ENCODE assay signal across 11 mouse cellular contexts in the genomic region with DNA sequence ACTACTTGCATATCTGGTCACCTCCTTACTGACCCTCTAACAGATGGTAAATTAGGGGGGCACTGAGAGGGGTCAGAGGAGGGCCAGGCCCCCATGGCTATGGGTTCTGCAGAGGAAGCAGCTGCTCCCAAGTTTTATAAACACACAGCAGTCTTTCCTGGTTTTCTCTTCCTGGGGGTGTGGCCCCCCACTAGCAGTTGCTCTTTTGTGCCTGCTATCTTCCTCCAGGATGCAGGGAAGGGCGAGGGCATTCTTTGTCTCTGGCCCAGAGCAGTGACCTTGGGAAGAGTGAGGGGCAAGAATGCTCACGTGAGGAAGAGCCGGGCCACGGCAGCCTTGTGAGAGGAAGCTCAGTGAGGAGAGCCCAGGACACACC.
A peak's percentile ranks its signal among the peaks of the same experiment; 100 is the strongest.
DNase-seq lines count a peak whose midpoint lies in the region; ATAC-seq lines count a peak whose summit lies in the region.
"Had no signal": no experiment of that assay in that cellular context is flagged by ENCODE, and none has a peak within 500 bp of the region (broad histone marks: within the 10 kb centered on the region; RNA-seq: fewer than 3 reads in every experiment).

No protein-coding gene starts in this region.

- H3K4me3 ChIP-seq in intestine, embryonic 15.5 days (replicated peaks) = no peak overlapping the region
- no peak overlapping the region for H3K4me3 ChIP-seq in lung, embryonic 15.5 days

- no peaks in the 10 kb centered on the region for H3K9me3 ChIP-seq in intestine, embryonic 15.5 days
- H3K9me3 ChIP-seq in lung, embryonic 15.5 days = no peaks in the 10 kb centered on the region

- no peak overlapping the region for H3K4me2 ChIP-seq in intestine, embryonic 15.5 days (replicated peaks)
- H3K4me2 ChIP-seq in lung, embryonic 15.5 days = no peak overlapping the region

- 0 out of 2 replicates have a peak overlapping the region, but pooled peaks have one; percentile 9 for H3K27ac ChIP-seq in intestine, embryonic 15.5 days
- H3K27ac ChIP-seq in lung, embryonic 15.5 days = peak overlapping the region; percentile 60; the same call in 1 of the 2 replicates
- H3K27ac ChIP-seq: liver, embryonic 14.5 days had no signal

- H3K36me3 ChIP-seq in intestine, embryonic 15.5 days = peaks cover 3% of the 10 kb centered on the region; the same call in 1 of the 2 replicates
- H3K36me3 ChIP-seq in lung, embryonic 15.5 days = peaks cover 65% of the 10 kb centered on the region

- H3K9ac ChIP-seq in intestine, embryonic 15.5 days = no peak overlapping the region
- H3K9ac ChIP-seq in lung, embryonic 15.5 days = no peak overlapping the region
- H3K9ac ChIP-seq: liver, embryonic 14.5 days had no signal

- no peaks in the 10 kb centered on the region for H3K27me3 ChIP-seq in intestine, embryonic 15.5 days (replicated peaks)
- no peaks in the 10 kb centered on the region for H3K27me3 ChIP-seq in lung, embryonic 15.5 days

- peak; percentile 52 for DNase-seq in heart, adult 8-10 months (ENCODE audit: low spot score)
- no peak for DNase-seq in heart, postnatal 14 days
- peak; percentile 58 for DNase-seq in adrenal gland, postnatal 14 days
- DNase-seq in layer of hippocampus, postnatal 10 days (ENCODE audit: low spot score in 2 of 2) = no peak
- DNase-seq in ovary, postnatal 10 days (ENCODE audit: low spot score) = no peak
- no peak for DNase-seq in left cerebral cortex, adult 8-10 months (ENCODE audit: low spot score in 2 of 2)
- DNase-seq: right cerebral cortex, postnatal 14 days had no signal

- intact Hi-C loops in heart, postnatal 14 days (cut with DNase I) = loop anchor here (5.0 kb wide), 2 partner anchors 67 to 283 kb away; a partner anchor contains a TSS

- peak; percentile 63 for ATAC-seq in intestine, embryonic 15.5 days
- ATAC-seq in lung, embryonic 15.5 days (ENCODE audit: borderline replicate concordance, extremely low read depth, low FRiP score, low TSS enrichment) = peak; percentile 48
- ATAC-seq: inflammation-experienced regulatory T-cells, adult 6 months had no signal

- H3K4me1 ChIP-seq in intestine, embryonic 15.5 days (replicated peaks) = peaks cover 14% of the 10 kb centered on the region
- H3K4me1 ChIP-seq in lung, embryonic 15.5 days = 0 out of 2 replicates have a peak, but pooled peaks cover 14% of the 10 kb centered on the region

- WGBS in intestine, embryonic 15.5 days = 21% methylated on average over 4 of the region's 4 CpGs
- WGBS in lung, embryonic 15.5 days = 38% methylated on average over 4 of the region's 4 CpGs

Comparison
In these comparisons a context has a peak if more than half of its experiments do, and no peak if none do; other contexts are left out.
1. DNase-seq: peak in heart, adult 8-10 months (single experiment) and adrenal gland, postnatal 14 days (single experiment); none in heart, postnatal 14 days (0 of 2), layer of hippocampus, postnatal 10 days (0 of 2), ovary, postnatal 10 days (single experiment) and left cerebral cortex, adult 8-10 months (0 of 2).